Mouse (Mus musculus) neural tube, embryonic 14.5 days (tissue): ENCODE measurements around the gene C3ar1. TPM values are rescaled to one million over a fixed set of nuclear protein-coding genes. Genes with fewer than 3 reads are reported as not detected.

Experiments
- ATAC-seq: fragments of 200-750 bp; cut with Nextera tagmentation; 2 replicates; pipeline ENCODE4 v1.8.0; 2017; ENCODE audit warnings: low read depth, mild to moderate bottlenecking, moderate TSS enrichment, moderate library complexity
- H3K27ac ChIP-seq: fragments of 300-500 bp; sonication (generic); 2 replicates; pipeline ENCODE4 v1.5.1; 2014; ENCODE audit warnings: low read depth, mild to moderate bottlenecking, control low read depth, low read length, moderate library complexity, mixed read lengths
- H3K27me3 ChIP-seq: fragments of 300-500 bp; sonication (generic); 2 replicates; pipeline ENCODE4 v1.6.1; 2014; ENCODE audit warnings: low read length; ENCODE audit not compliant: control insufficient read depth, insufficient read depth
- H3K36me3 ChIP-seq: fragments of 300-500 bp; sonication (generic); 2 replicates; pipeline ENCODE4 v1.6.1; 2014; ENCODE audit warnings: low read length, mixed read lengths; ENCODE audit not compliant: control insufficient read depth, insufficient read depth
- H3K4me1 ChIP-seq: fragments of 300-500 bp; sonication (generic); 2 replicates; pipeline ENCODE4 v1.6.1; 2014; ENCODE audit warnings: low read length; ENCODE audit not compliant: control insufficient read depth, insufficient read depth
- H3K4me2 ChIP-seq: fragments of 300-500 bp; sonication (generic); 2 replicates; pipeline ENCODE4 v1.6.1; 2014; ENCODE audit warnings: mild to moderate bottlenecking, low read depth, low read length, control low read depth
- H3K4me3 ChIP-seq: fragments of 300-500 bp; sonication (generic); 2 replicates; pipeline ENCODE4 v1.5.1; 2014; ENCODE audit warnings: low read depth, low read length, control low read depth, mixed read lengths
- H3K9ac ChIP-seq: fragments of 300-500 bp; sonication (generic); replicated peaks from 2 replicates; pipeline ENCODE4 v1.6.1; 2014; ENCODE audit warnings: low read depth, mild to moderate bottlenecking, control low read depth, low read length, mixed read lengths
- H3K9me3 ChIP-seq: fragments of 300-500 bp; sonication (generic); 2 replicates; pipeline ENCODE4 v1.6.1; 2016; ENCODE audit warnings: low read length; ENCODE audit not compliant: control insufficient read depth
- WGBS: fragments of 180-500 bp; shearing (Covaris S2); extraction: QIAGEN DNeasy Blood & Tissue Kit; methylation state at CpG from one replicate; pipeline ENCODE4 v1.1.7; 2014; 5-methylcytosine and 5-hydroxymethylcytosine counted together
- polyA plus RNA-seq: library from polyadenylated mRNA; unstranded; fragments of >200 nt; fragmentation: Nextera tagmentation; extraction: Ambion mirVana; gene quantifications from 2 replicates; pipeline ENCODE4 v1.2.1, GENCODE M21; 2014

Gene C3ar1
- polyA plus RNA-seq, 1 experiment from 2014 or later: 0.72 TPM

DNA sequence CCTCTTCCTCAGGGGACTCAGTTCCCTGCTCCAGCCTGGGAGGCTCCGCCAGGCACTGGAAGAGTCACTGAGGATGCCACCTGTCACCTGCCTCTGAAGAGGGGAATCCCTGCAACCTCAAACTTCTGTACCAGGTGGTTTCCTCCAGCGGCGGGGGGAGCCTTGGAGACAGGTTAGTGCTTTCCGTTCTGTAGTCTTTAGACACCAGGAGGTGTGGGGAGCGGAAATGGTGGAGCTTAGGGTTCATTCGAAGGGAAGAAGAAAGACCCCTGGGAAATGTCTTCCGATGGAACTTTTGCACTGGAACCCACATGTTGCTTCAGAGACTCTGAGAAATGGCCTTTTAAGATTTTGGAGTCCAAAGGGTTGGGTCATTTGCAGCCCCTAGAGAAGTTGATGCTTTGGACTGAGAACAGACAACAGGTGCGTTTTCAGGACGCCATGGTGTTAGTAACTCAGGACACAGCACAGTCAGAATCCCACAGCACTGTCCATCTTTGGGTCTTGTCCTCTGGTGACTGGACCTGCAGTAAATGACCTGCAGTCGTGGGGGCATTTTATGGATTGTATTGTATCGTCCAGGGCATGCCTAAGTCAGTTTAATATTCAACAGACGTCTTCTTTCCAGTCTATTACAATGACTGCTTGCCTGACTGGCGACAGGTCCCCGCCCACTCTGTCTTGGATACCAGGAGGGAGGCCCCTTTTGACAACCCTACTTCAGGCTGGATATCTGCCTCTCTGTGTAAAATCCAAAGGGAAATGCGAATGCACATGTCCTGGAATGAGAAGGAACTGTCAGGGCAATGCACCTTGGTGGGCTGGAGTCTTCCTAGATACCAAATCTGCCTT is 34.9 kb downstream of the C3ar1 start:
- 17% methylated on average over 15 of the region's 15 CpGs for WGBS
- peak; percentile 19 for ATAC-seq
- no peaks in the 10 kb centered on the region for H3K9me3 ChIP-seq
- no peaks in the 10 kb centered on the region for H3K36me3 ChIP-seq
- H3K4me2 ChIP-seq: peak overlapping the region; percentile 90
- H3K27me3 ChIP-seq: no peaks in the 10 kb centered on the region
- H3K4me1 ChIP-seq: peaks cover 17% of the 10 kb centered on the region
- H3K27ac ChIP-seq: no peak overlapping the region
- H3K9ac ChIP-seq: peak overlapping the region; percentile 93; the same call in 1 of the 2 replicates
- peak overlapping the region; percentile 90 for H3K4me3 ChIP-seq

DNA sequence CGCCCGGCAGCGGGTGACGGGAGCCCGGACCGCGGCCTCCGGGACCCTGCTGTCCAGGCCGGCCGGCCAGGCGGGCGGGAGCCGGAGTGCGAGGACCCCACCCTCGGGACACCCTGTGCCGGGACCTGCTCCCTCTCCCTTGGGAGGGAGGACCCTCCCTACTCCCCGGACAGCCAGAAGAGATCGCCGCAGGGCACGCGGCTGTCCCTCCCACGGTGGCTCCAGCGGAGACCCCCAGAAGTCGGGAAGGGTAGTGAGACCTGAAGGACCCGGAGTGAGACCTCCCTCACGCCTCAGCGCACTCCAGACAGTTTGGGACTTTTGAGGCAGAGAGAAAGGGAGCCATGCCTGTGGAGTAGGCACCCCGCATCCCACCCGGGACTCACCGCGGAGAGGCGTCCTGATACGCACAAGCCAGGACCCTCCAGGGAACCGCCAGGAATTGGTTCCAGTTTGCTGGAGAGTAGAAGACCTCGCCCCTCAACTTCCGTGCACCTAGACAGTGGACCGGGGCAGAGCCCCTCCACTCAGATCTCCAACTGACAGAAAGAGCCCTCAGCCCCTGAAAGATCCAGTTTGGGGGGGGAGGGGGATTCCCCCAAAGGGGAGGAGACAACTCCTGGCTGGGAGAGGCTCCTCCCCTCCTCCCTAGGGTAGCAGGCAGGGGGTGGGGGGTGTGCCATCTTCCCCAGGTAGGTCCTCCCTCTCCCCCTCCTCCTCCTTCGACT is 35.7 kb downstream of the C3ar1 start:
- ATAC-seq: peak; percentile 75
- WGBS: under 1% methylated on average over 20 of the region's 38 CpGs
- Histone ChIP-seq H3K36me3 (no peaks in the 10 kb centered on the region), H3K4me3 (peak overlapping the region; percentile 90), H3K9ac (peak overlapping the region; percentile 93), H3K4me1 (peaks cover 13% of the 10 kb centered on the region), H3K27me3 (no peaks in the 10 kb centered on the region), H3K27ac (peak overlapping the region; percentile 64), H3K9me3 (no peaks in the 10 kb centered on the region), H3K4me2 (peak overlapping the region; percentile 90)

DNA sequence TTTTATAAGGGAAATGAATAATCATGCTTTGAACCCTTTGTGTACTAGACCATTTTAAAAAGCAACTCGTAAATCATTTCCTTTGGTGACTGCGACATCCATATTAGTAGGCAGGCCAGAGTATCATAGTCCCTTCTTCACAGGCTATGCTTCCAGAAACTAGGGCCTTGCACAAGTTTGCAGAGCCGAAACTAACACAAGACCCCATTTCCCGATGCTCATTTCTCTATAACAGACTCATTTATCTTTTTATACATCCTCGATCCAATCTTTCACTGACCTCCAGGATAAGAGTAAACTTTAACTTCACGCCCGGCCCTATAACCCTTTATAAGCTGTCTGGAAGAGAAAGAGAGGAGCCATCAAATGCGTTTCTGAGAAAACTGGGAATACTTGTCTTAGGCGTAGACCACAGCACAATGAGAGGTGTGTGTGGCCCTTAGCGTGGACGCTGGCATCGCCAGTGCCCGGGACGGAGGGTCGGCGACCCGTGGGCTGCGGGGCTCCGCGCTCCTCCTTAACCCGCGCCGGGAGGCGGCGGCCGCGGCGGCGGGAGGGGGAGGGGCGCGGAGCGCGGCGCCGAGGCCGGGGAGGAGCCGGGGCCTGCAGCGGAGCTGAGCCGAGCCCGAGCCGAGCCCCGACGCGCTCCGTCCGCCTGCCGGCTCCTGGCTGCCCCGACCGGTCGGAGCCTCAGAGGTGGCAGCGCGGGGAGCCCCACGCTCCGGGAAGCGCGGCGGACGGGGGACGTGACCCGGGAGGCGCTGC is 36.5 kb downstream of the C3ar1 start, which contains the start of gene Foxj2:
Gene Foxj2 (plus strand): TSS at position 609 of the 765 bp plus-strand sequence.
- peak within 1 kb of the TSS; percentile 90 for H3K4me2 ChIP-seq
- no peaks in the 10 kb centered on the region for H3K36me3 ChIP-seq
- 2% methylated on average over 36 of the region's 61 CpGs for WGBS
- no peaks in the 10 kb centered on the region for H3K27me3 ChIP-seq
- H3K4me3 ChIP-seq: peak within 1 kb of the TSS; percentile 90
- peaks cover 13% of the 10 kb centered on the region for H3K4me1 ChIP-seq
- peak within 1 kb of the TSS; percentile 93 for H3K9ac ChIP-seq
- H3K27ac ChIP-seq: peak within 1 kb of the TSS; percentile 64
- peak; percentile 91 for ATAC-seq
- no peaks in the 10 kb centered on the region for H3K9me3 ChIP-seq

DNA sequence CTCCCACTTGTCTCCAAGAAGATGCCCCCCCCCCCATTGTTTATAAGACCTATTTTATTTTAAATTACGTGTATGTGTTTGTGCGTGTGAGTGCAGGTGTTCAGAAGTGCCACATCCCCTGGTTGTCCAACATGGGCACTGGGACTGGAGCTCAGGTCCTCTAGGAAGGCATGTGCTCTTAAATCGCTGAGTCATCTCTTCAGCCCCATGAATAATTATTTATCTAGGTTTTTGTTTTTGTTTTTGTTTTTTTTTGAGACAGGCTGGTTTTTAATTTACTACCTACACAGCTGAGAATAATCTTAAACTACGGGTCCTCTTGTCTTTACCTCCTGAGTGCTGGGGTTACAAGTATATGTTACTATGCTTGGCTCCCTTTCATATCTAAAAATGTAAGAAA is 42.3 kb downstream of the C3ar1 start:
- Histone ChIP-seq H3K9ac (no peak overlapping the region), H3K9me3 (no peaks in the 10 kb centered on the region), H3K27me3 (no peaks in the 10 kb centered on the region), H3K4me2 (no peak overlapping the region), H3K36me3 (no peaks in the 10 kb centered on the region), H3K4me1 (peaks cover 8% of the 10 kb centered on the region), H3K4me3 (no peak overlapping the region), H3K27ac (no peak overlapping the region)
- no peak for ATAC-seq
- WGBS: 95% methylated on average over 4 of the region's 4 CpGs

DNA sequence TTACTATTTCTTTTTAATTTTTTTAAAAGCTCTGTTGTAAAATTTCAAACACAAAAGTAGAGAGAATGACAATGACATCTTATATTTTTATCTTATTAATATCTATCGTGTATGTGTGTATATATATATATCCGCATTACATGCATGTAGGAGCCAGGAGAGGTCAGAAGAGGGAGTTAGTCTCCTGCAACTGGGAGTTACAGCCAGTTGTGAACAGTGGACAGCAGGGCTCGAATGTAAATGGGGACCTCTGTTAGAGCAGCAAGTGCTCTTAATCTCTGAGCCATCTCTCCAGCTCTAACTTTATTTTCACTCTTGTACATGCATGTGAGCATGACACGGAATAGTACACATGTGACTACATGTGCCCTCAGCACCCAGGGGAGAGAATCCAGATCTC is 43.2 kb downstream of the C3ar1 start:
- no peak for ATAC-seq
- Histone ChIP-seq H3K4me1 (peaks cover 8% of the 10 kb centered on the region), H3K4me3 (no peak overlapping the region), H3K9ac (no peak overlapping the region), H3K27me3 (no peaks in the 10 kb centered on the region), H3K36me3 (no peaks in the 10 kb centered on the region), H3K27ac (no peak overlapping the region), H3K9me3 (no peaks in the 10 kb centered on the region), H3K4me2 (no peak overlapping the region)
- 89% methylated on average over 4 of the region's 4 CpGs for WGBS

DNA sequence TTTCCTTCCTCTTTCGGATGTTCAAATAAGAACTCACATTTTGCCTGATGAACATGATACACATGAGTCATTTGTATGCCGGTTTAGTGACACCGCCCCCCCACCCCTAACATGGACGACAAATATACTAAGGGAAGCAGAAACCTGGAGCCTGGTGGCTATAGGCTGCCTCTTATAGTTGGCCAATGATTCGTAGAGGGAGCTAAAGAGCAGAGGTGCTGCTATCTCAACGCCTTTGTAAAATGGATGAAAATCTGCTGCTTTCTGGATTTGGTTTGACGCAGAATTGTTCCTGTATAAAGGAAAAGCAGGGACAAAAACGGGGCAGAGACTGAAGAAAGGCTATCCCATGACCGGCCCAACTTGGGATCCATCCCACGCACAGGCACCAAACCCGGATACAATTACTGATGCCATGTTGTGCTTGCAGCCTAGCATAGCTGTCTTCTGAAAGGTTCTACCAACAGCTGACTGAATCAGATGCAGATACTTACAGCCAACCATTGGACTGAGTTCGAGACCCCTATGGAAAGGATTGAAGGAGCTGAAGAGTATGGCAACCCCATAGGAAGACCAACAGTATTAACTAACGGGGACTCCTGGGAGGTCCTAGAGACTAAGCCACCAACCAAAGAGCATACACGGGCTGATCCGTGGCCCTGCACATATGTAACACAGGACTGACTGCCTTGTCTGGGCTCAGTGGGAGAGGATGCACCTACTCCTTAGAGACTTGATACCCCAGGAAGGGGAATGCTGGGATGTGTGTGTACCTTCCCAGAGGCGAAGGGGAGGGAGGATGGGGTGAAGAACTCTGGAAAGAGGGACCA is 44.0 kb downstream of the C3ar1 start:
- Histone ChIP-seq H3K4me3 (peak overlapping the region; percentile 50), H3K4me2 (peak overlapping the region; percentile 66), H3K9ac (no peak overlapping the region; the same call in 1 of the 2 replicates), H3K9me3 (no peaks in the 10 kb centered on the region), H3K36me3 (no peaks in the 10 kb centered on the region), H3K27me3 (no peaks in the 10 kb centered on the region), H3K4me1 (peaks cover 8% of the 10 kb centered on the region), H3K27ac (peak overlapping the region; percentile 95)
- 27% methylated on average over 16 of the region's 16 CpGs for WGBS
- peak; percentile 25; the same call in 1 of the 2 replicates for ATAC-seq

DNA sequence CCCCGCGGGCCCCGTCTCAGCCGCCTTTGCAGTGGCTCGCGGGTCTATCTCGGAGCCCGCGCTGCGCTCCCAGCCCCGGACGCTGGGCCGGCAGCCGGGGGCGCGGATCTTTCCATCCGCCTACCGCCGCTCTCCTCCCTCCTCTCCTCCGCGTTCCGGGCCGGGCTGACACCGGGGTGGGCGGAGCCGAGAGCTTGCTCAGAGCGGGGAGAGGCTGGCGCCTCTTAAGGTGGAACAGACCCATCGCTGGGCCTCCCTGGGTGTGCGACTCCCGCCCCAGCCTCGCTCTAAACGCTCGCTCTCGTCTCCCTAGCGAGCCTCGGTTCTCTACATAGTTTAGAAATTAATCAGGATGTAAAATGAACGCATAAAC is 44.7 kb downstream of the C3ar1 start:
- Histone ChIP-seq H3K27ac (peak overlapping the region; percentile 95), H3K4me1 (peaks cover 8% of the 10 kb centered on the region), H3K9me3 (no peaks in the 10 kb centered on the region), H3K36me3 (no peaks in the 10 kb centered on the region), H3K27me3 (no peaks in the 10 kb centered on the region), H3K4me2 (peak overlapping the region; percentile 66), H3K9ac (peak overlapping the region; percentile 60), H3K4me3 (peak overlapping the region; percentile 50)
- WGBS: 2% methylated on average over 38 of the region's 38 CpGs
- peak; percentile 93 for ATAC-seq

DNA sequence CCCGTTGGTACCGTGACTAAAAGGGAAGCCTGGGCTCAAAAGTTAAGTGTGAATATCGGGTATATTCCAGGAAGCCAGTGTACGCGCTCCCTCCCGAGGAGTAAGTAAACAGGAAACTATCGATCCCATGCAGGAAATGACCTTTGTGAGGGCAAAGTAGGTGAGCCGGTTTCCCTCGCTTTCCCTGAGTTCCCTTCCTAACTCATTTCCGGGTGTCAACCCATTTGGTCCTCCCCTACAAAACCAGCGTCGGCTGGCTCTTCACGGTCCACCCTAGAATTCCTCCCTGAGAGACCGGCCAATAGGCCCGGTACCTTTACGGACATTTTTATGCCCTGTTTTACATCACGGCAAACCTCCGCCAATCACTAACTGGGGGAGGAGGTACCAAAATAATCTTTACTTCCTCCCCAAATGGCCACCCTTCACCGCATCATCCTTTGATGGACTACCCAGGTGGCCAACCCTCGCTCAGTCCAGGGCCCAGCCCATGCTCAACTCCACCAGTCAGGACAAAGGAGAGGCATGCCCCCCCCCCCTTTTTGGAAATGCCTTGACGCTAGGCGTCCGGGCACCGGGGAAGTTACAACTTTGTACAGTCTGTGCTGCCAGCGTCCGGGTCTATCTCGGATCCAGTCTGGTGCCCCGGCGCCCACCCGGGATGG is 45.2 kb downstream of the C3ar1 start:
- Histone ChIP-seq H3K9ac (peak overlapping the region; percentile 60), H3K4me1 (peaks cover 8% of the 10 kb centered on the region), H3K27ac (peak overlapping the region; percentile 95), H3K27me3 (no peaks in the 10 kb centered on the region), H3K4me3 (peak overlapping the region; percentile 50), H3K36me3 (no peaks in the 10 kb centered on the region), H3K4me2 (peak overlapping the region; percentile 66), H3K9me3 (no peaks in the 10 kb centered on the region)
- ATAC-seq: peak; percentile 99
- under 1% methylated on average over 30 of the region's 30 CpGs for WGBS
